Mouse (Mus musculus): ENCODE data around the gene Vmn1r185. TPM values are rescaled to one million over a fixed set of nuclear protein-coding genes. Genes with fewer than 3 reads are reported as not detected.

The Vmn1r185 gene
- polyA plus RNA-seq (2014; fragmentation: Illumina TruSeq; extraction: RNeasy Lipid Tissue Mini Kit (QIAGEN cat#74804); ENCODE audit: insufficient read depth, low read depth, low replicate concordance): not detected

DNA sequence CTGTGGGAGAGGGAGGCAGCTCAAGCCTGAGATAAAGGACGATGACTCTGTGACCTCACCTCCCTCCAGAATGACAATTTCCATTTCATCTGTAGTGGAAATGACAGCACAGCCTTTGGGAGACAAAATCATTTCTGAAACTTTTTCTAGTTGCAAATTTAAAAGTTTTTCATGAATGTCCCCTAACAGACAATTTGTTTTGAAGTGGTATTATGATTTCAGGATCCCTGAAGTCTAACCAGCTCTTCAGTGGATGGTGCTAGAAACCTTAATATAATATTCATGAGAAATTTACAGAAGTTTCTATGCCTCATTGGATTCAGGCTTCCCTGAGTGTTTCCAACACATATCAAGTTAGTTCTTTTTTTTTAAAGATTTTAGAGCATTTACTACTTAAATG, at the start of gene Vmn1r185:
Gene Vmn1r185, minus strand, starts transcription at position 101 of the 400 bp plus-strand sequence.

Other genes with a start within 250 kb of the Vmn1r185 start
- not detected for gene Nlrp9c, start 214.8 kb downstream of the Vmn1r185 start, polyA plus RNA-seq (2014; fragmentation: Illumina TruSeq; extraction: RNeasy Lipid Tissue Mini Kit (QIAGEN cat#74804); ENCODE audit: insufficient read depth, low read depth, low replicate concordance)
- gene Nlrp4a, start 183.4 kb downstream of the Vmn1r185 start, polyA plus RNA-seq (2014; fragmentation: Illumina TruSeq; extraction: RNeasy Lipid Tissue Mini Kit (QIAGEN cat#74804); ENCODE audit: insufficient read depth, low read depth, low replicate concordance): not detected
- not detected for gene Nlrp9a, start 83.4 kb downstream of the Vmn1r185 start, polyA plus RNA-seq (2014; fragmentation: Illumina TruSeq; extraction: RNeasy Lipid Tissue Mini Kit (QIAGEN cat#74804); ENCODE audit: insufficient read depth, low read depth, low replicate concordance)
- not detected for gene Cyp2b23, start 68.0 kb upstream of the Vmn1r185 start, polyA plus RNA-seq (2014; fragmentation: Illumina TruSeq; extraction: RNeasy Lipid Tissue Mini Kit (QIAGEN cat#74804); ENCODE audit: insufficient read depth, low read depth, low replicate concordance)
- not detected for gene Cyp2b19, start 138.7 kb upstream of the Vmn1r185 start, polyA plus RNA-seq (2014; fragmentation: Illumina TruSeq; extraction: RNeasy Lipid Tissue Mini Kit (QIAGEN cat#74804); ENCODE audit: insufficient read depth, low read depth, low replicate concordance)
- gene Cyp2g1, start 190.4 kb upstream of the Vmn1r185 start, polyA plus RNA-seq (2014; fragmentation: Illumina TruSeq; extraction: RNeasy Lipid Tissue Mini Kit (QIAGEN cat#74804); ENCODE audit: insufficient read depth, low read depth, low replicate concordance): not detected
- 29.1 TPM for gene Cyp2a5, start 216.8 kb upstream of the Vmn1r185 start, polyA plus RNA-seq (2014; fragmentation: Illumina TruSeq; extraction: RNeasy Lipid Tissue Mini Kit (QIAGEN cat#74804); ENCODE audit: insufficient read depth, low read depth, low replicate concordance)

Measured in lung, adult 10 weeks (tissue).